Mouse (Mus musculus): ENCODE data around the gene Mlycd.

Mlycd gene

GRCm38 (mm10) chr8:119400904-119401303 is 6.2 kb downstream of the Mlycd start:
- no peak for DNase-seq (ENCODE audit: low read depth, low spot score)

- no peak for DNase-seq (ENCODE audit: low read depth, low spot score)
Observed at GRCm38 (mm10) chr8:119403912-119404311, 9.2 kb downstream of the Mlycd start.

GRCm38 (mm10) chr8:119404648-119405047 is 10.0 kb downstream of the Mlycd start:
- DNase-seq (ENCODE audit: low read depth, low spot score): no peak

GRCm38 (mm10) chr8:119408311-119408710 is 13.6 kb downstream of the Mlycd start:
- DNase-seq (ENCODE audit: low read depth, low spot score): no peak

GRCm38 (mm10) chr8:119412037-119412734 is 17.5 kb downstream of the Mlycd start:
- DNase-seq (ENCODE audit: low read depth, low spot score): no peak

- peak; percentile 37 for DNase-seq (ENCODE audit: low read depth, low spot score)
Observed at GRCm38 (mm10) chr8:119412735-119413498, 18.2 kb downstream of the Mlycd start.

GRCm38 (mm10) chr8:119413605-119414004 is 18.9 kb downstream of the Mlycd start:
- no peak for DNase-seq (ENCODE audit: low read depth, low spot score)

GRCm38 (mm10) chr8:119420318-119420717 is 25.6 kb downstream of the Mlycd start:
- DNase-seq (ENCODE audit: low read depth, low spot score): no peak

GRCm38 (mm10) chr8:119421603-119422122 is 27.0 kb downstream of the Mlycd start:
- no peak for DNase-seq (ENCODE audit: low read depth, low spot score)

- no peak for DNase-seq (ENCODE audit: low read depth, low spot score)
Observed at GRCm38 (mm10) chr8:119422123-119422711, 27.5 kb downstream of the Mlycd start.

- DNase-seq (ENCODE audit: low read depth, low spot score): no peak
Observed at GRCm38 (mm10) chr8:119423631-119424141, 29.0 kb downstream of the Mlycd start.

- DNase-seq (ENCODE audit: low read depth, low spot score): no peak
Observed at GRCm38 (mm10) chr8:119424199-119424733, 29.6 kb downstream of the Mlycd start.

- DNase-seq (ENCODE audit: low read depth, low spot score): no peak
Observed at GRCm38 (mm10) chr8:119424740-119425139, 30.1 kb downstream of the Mlycd start.

GRCm38 (mm10) chr8:119425533-119425932 is 30.9 kb downstream of the Mlycd start:
- no peak for DNase-seq (ENCODE audit: low read depth, low spot score)

GRCm38 (mm10) chr8:119426069-119426735 is 31.5 kb downstream of the Mlycd start:
- no peak for DNase-seq (ENCODE audit: low read depth, low spot score)

GRCm38 (mm10) chr8:119427634-119428349 is 33.1 kb downstream of the Mlycd start:
- no peak for DNase-seq (ENCODE audit: low read depth, low spot score)

GRCm38 (mm10) chr8:119428350-119428740 is 33.7 kb downstream of the Mlycd start:
- no peak for DNase-seq (ENCODE audit: low read depth, low spot score)

GRCm38 (mm10) chr8:119428766-119429327 is 34.2 kb downstream of the Mlycd start:
- DNase-seq (ENCODE audit: low read depth, low spot score): no peak

GRCm38 (mm10) chr8:119429552-119429951 is 34.9 kb downstream of the Mlycd start:
- DNase-seq (ENCODE audit: low read depth, low spot score): no peak

GRCm38 (mm10) chr8:119430250-119430649 is 35.6 kb downstream of the Mlycd start:
- DNase-seq (ENCODE audit: low read depth, low spot score): no peak
